Mouse (Mus musculus) hindbrain, embryonic 11.5 days (tissue): ENCODE results near the gene Crabp2. TPM values are rescaled to one million over a fixed set of nuclear protein-coding genes. Genes with fewer than 3 reads are reported as not detected.

Experiments used
- ATAC-seq: fragments of 200-750 bp; cut with Nextera tagmentation; 2 replicates; pipeline ENCODE4 v1.8.0; 2017; ENCODE audit warnings: mild to moderate bottlenecking, moderate TSS enrichment, moderate library complexity; ENCODE audit not compliant: low FRiP score
- DNase-seq: peaks from one replicate; pipeline ENCODE4 v3.0.0-alpha.2; 2015; ENCODE audit warnings: low spot score
- H3K27ac ChIP-seq: fragments of 300-500 bp; sonication (generic); 2 replicates; pipeline ENCODE4 v1.5.1; 2014; ENCODE audit warnings: mild to moderate bottlenecking, low read depth, low read length
- H3K27me3 ChIP-seq: fragments of 300-500 bp; sonication (generic); 2 replicates; pipeline ENCODE4 v1.6.1; 2014; ENCODE audit warnings: mild to moderate bottlenecking, low read length, moderate library complexity, mixed read lengths; ENCODE audit not compliant: control insufficient read depth, insufficient read depth
- H3K36me3 ChIP-seq: fragments of 300-500 bp; sonication (generic); 2 replicates; pipeline ENCODE4 v1.6.1; 2014; ENCODE audit warnings: mild to moderate bottlenecking, low read length, moderate library complexity, mixed read lengths; ENCODE audit not compliant: control insufficient read depth, insufficient read depth
- H3K4me1 ChIP-seq: fragments of 300-500 bp; sonication (generic); replicated peaks from 2 replicates; pipeline ENCODE4 v1.6.1; 2014; ENCODE audit warnings: low read length, mixed read lengths; ENCODE audit not compliant: control insufficient read depth, insufficient read depth
- H3K4me2 ChIP-seq: fragments of 300-500 bp; sonication (generic); replicated peaks from 2 replicates; pipeline ENCODE4 v1.6.1; 2014; ENCODE audit warnings: mild to moderate bottlenecking, low read depth, low read length
- H3K4me3 ChIP-seq: fragments of 300-500 bp; sonication (generic); 2 replicates; pipeline ENCODE4 v1.5.1; 2014; ENCODE audit warnings: low read depth, low read length
- H3K9ac ChIP-seq: fragments of 300-500 bp; sonication (generic); 2 replicates; pipeline ENCODE4 v1.6.1; 2014; ENCODE audit warnings: low read depth, low read length
- H3K9me3 ChIP-seq: fragments of 300-500 bp; sonication (generic); 2 replicates; pipeline ENCODE4 v1.6.1; 2016; ENCODE audit warnings: low read length; ENCODE audit not compliant: control insufficient read depth
- WGBS: fragments of 180-500 bp; shearing (Covaris S2); extraction: QIAGEN DNeasy Blood & Tissue Kit; methylation state at CpG from one replicate; pipeline ENCODE4 v1.1.7; 2014; 5-methylcytosine and 5-hydroxymethylcytosine counted together
- polyA plus RNA-seq: library from polyadenylated mRNA; unstranded; fragments of >200 nt; fragmentation: Nextera tagmentation; extraction: Ambion mirVana; gene quantifications from 2 replicates; pipeline ENCODE4 v1.2.1, GENCODE M21; 2014

The Crabp2 gene
- polyA plus RNA-seq, 1 experiment from 2014 or later = 794 TPM

GRCm38 (mm10) chr3:87946541-87946860, 2.0 kb upstream of the Crabp2 start:
- Histone ChIP-seq H3K4me2 (no peak overlapping the region; the same call in 1 of the 2 replicates), H3K27me3 (no peaks in the 10 kb centered on the region), H3K9ac (peak overlapping the region; percentile 2; the same call in 1 of the 2 replicates), H3K36me3 (no peaks in the 10 kb centered on the region), H3K4me3 (no peak overlapping the region), H3K9me3 (no peaks in the 10 kb centered on the region), H3K4me1 (peaks cover 33% of the 10 kb centered on the region), H3K27ac (peak overlapping the region; percentile 91)
- ATAC-seq (no peak), DNase-seq (no peak)
- WGBS = 0% methylated on average over 1 of the region's 1 CpGs

DNA sequence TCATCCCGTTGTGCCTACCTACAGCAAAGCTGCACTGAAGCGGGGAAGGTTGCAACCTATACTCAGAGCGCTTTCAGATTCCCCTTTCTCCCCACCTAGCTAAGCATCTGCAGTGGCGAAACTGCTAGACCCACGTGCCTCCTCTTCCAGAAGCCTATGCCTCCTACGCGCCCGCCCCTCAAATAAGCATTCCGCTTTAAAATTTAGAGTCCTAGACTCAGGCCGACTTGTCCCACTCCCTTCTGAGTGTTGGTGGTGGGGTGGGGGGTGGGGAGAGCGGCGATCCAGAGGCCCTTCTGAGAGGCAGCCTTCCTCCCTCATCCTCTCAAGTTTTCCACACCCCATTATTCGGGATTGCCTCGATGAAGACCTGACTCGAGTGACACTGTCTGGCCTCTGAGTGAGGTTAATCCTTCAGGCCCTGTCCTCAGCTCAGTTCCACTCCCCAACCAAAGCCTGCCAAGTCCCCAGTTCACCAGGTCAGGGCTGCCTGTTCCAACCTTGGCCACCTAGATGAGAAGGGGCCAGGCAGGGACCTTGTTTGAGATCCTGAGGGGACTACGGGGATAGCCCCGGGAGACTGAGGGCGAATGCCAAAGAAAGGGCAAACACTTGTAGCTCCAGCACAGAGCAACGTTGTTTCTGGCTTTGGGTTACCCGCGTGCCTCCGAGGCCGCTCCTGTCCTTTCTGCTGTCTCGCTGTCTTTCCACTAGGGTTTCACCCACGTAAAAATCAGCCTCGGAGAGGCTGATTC, 1.2 kb upstream of the Crabp2 start:
- peak overlapping the region; percentile 73 for H3K9ac ChIP-seq
- DNase-seq (peak; percentile 64), ATAC-seq (peak; percentile 17; the same call in 1 of the 2 replicates)
- H3K4me1 ChIP-seq = peaks cover 35% of the 10 kb centered on the region
- peak overlapping the region; percentile 91 for H3K27ac ChIP-seq
- H3K9me3 ChIP-seq = no peaks in the 10 kb centered on the region
- peak overlapping the region; percentile 86 for H3K4me2 ChIP-seq
- no peaks in the 10 kb centered on the region for H3K36me3 ChIP-seq
- peak overlapping the region; percentile 57 for H3K4me3 ChIP-seq
- no peaks in the 10 kb centered on the region for H3K27me3 ChIP-seq
- WGBS = 2% methylated on average over 26 of the region's 26 CpGs

- DNase-seq (peak; percentile 84), ATAC-seq (peak; percentile 51)
- H3K27ac ChIP-seq = peak overlapping the region; percentile 91
- no peaks in the 10 kb centered on the region for H3K27me3 ChIP-seq
- H3K9me3 ChIP-seq = no peaks in the 10 kb centered on the region
- peak overlapping the region; percentile 57 for H3K4me3 ChIP-seq
- no peaks in the 10 kb centered on the region for H3K36me3 ChIP-seq
- H3K9ac ChIP-seq = peak overlapping the region; percentile 73
- 1% methylated on average over 17 of the region's 17 CpGs for WGBS
- H3K4me2 ChIP-seq = peak overlapping the region; percentile 86
- peaks cover 40% of the 10 kb centered on the region for H3K4me1 ChIP-seq
Measured at GRCm38 (mm10) chr3:87947811-87948199, 661 bp upstream of the Crabp2 start.

DNA sequence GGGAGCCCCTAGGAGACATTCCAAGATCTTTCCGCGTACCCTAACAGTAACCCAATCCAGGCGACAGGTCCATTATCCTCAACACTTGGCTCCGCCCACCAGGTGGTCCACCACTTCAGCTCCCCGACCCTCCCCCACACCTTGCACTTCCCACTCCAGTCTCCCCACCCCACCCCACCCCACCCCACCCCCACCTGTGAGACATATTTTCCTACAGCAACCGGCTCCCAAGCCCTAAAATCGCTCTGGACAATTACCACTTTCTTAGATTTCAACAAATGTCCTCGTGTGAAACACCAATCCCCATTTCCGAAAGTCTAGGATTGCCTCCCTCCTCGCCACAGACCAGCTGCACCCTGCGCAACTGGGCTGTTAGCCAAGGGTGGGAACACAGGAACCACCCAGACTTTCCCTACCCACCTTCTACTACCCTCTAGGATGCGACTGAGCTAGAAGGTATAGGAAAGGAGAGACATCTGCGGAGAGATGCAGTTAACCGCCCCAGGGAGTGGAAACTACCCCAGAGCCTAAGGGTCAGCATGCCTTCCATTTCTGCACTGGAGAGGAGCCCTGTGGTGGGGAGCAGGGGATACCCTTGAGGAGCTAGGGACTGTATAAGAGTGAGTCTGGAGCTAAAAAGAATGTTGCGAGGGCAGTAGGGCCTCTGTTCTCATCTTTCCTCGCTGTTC, 944 bp downstream of the Crabp2 start:
- H3K4me1 ChIP-seq = peaks cover 44% of the 10 kb centered on the region
- H3K27ac ChIP-seq = peak overlapping the region; percentile 91
- peak overlapping the region; percentile 73 for H3K9ac ChIP-seq
- H3K4me3 ChIP-seq = peak overlapping the region; percentile 57
- no peak for ATAC-seq
- H3K4me2 ChIP-seq = peak overlapping the region; percentile 86
- H3K27me3 ChIP-seq = no peaks in the 10 kb centered on the region
- H3K9me3 ChIP-seq = no peaks in the 10 kb centered on the region
- no peaks in the 10 kb centered on the region for H3K36me3 ChIP-seq
- DNase-seq = peak; percentile 62
- WGBS = 1% methylated on average over 16 of the region's 16 CpGs

GRCm38 (mm10) chr3:87949955-87950515, 1.6 kb downstream of the Crabp2 start:
- Histone ChIP-seq H3K9ac (peak overlapping the region; percentile 73), H3K27me3 (no peaks in the 10 kb centered on the region), H3K36me3 (no peaks in the 10 kb centered on the region), H3K27ac (peak overlapping the region; percentile 91), H3K4me2 (peak overlapping the region; percentile 86), H3K4me1 (peaks cover 41% of the 10 kb centered on the region), H3K4me3 (peak overlapping the region; percentile 57), H3K9me3 (no peaks in the 10 kb centered on the region)
- peak; percentile 64 for DNase-seq
- ATAC-seq = no peak
- under 1% methylated on average over 13 of the region's 13 CpGs for WGBS

DNA sequence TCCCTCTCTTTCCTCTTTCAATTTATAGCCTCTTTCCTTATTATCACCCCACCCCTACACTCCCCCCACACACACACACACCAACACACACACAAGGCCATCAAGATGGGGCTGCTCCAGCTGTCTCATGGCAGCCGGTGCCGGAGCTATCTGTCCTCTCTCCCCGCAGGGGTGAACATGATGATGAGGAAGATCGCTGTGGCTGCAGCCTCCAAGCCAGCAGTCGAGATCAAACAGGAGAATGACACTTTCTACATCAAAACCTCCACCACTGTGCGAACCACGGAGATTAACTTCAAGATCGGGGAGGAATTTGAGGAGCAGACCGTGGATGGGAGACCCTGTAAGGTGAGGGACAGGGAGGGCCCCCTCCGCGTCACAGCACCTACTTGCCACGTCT, 3.5 kb downstream of the Crabp2 start:
- peak overlapping the region; percentile 86 for H3K4me2 ChIP-seq
- no peaks in the 10 kb centered on the region for H3K27me3 ChIP-seq
- peaks cover 23% of the 10 kb centered on the region for H3K4me1 ChIP-seq
- H3K9me3 ChIP-seq = no peaks in the 10 kb centered on the region
- no peak for ATAC-seq
- no peak for DNase-seq
- no peaks in the 10 kb centered on the region for H3K36me3 ChIP-seq
- peak overlapping the region; percentile 23 for H3K4me3 ChIP-seq
- WGBS = 5% methylated on average over 12 of the region's 12 CpGs
- peak overlapping the region; percentile 75 for H3K27ac ChIP-seq
- peak overlapping the region; percentile 25; the same call in 1 of the 2 replicates for H3K9ac ChIP-seq

- 5% methylated on average over 5 of the region's 5 CpGs for WGBS
- no peaks in the 10 kb centered on the region for H3K36me3 ChIP-seq
- peak overlapping the region; percentile 23 for H3K4me3 ChIP-seq
- peaks cover 18% of the 10 kb centered on the region; the same call in 1 of the 2 replicates for H3K4me1 ChIP-seq
- H3K4me2 ChIP-seq = peak overlapping the region; percentile 86
- peak overlapping the region; percentile 75 for H3K27ac ChIP-seq
- peak overlapping the region; percentile 28 for H3K9ac ChIP-seq
- peak; percentile 21; the same call in 1 of the 2 replicates for ATAC-seq
- H3K9me3 ChIP-seq = no peaks in the 10 kb centered on the region
- H3K27me3 ChIP-seq = no peaks in the 10 kb centered on the region
- DNase-seq = peak; percentile 60
Measured at GRCm38 (mm10) chr3:87952440-87952839, 4.0 kb downstream of the Crabp2 start.

GRCm38 (mm10) chr3:87958056-87958455, 9.6 kb downstream of the Crabp2 start:
- Histone ChIP-seq H3K36me3 (no peaks in the 10 kb centered on the region), H3K27me3 (no peaks in the 10 kb centered on the region), H3K4me2 (no peak overlapping the region), H3K4me1 (peaks cover 17% of the 10 kb centered on the region), H3K9me3 (no peaks in the 10 kb centered on the region), H3K4me3 (no peak overlapping the region), H3K9ac (no peak overlapping the region), H3K27ac (peak overlapping the region; percentile 43; the same call in 1 of the 2 replicates)
- WGBS = 0% methylated on average over 1 of the region's 1 CpGs
- ATAC-seq = no peak
- DNase-seq = no peak
